Mouse (Mus musculus): ENCODE data around the gene Alg12. TPM values are rescaled to one million over a fixed set of nuclear protein-coding genes. Genes with fewer than 3 reads are reported as not detected.

Alg12 gene
- total RNA-seq, 1 experiment from 2014 or later = 9.6 TPM

DNA sequence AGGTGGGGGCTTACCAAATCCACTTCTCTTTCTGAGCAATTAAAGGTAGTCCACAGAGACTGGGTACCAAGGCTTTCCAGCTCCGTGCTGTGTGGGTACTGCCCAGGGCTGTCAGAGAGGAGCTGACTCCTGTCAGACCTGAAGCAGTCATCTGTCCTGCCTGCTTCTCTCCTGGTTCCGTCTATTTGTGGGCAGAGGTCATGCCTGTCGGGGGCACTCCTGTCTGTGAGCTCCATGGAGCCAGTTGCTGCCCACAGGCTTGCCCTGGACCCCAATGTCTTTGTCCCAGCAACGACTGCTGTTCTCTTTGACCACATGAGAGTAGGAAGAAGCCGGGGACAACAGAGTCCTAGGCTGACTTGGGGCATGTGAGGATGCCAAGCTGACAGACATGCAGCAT is 37.5 kb upstream of the Alg12 start:
- no peak for ATAC-seq (replicated peaks; ENCODE audit: insufficient number of reproducible peaks, low FRiP score, low TSS enrichment, poor library complexity, severe bottlenecking)

GRCm38 (mm10) chr15:88855896-88856417 is 36.8 kb upstream of the Alg12 start:
- no peak for ATAC-seq (replicated peaks; ENCODE audit: insufficient number of reproducible peaks, low FRiP score, low TSS enrichment, poor library complexity, severe bottlenecking)

- no peak for ATAC-seq (replicated peaks; ENCODE audit: insufficient number of reproducible peaks, low FRiP score, low TSS enrichment, poor library complexity, severe bottlenecking)
Observed at GRCm38 (mm10) chr15:88854969-88855830, 36.1 kb upstream of the Alg12 start.

DNA sequence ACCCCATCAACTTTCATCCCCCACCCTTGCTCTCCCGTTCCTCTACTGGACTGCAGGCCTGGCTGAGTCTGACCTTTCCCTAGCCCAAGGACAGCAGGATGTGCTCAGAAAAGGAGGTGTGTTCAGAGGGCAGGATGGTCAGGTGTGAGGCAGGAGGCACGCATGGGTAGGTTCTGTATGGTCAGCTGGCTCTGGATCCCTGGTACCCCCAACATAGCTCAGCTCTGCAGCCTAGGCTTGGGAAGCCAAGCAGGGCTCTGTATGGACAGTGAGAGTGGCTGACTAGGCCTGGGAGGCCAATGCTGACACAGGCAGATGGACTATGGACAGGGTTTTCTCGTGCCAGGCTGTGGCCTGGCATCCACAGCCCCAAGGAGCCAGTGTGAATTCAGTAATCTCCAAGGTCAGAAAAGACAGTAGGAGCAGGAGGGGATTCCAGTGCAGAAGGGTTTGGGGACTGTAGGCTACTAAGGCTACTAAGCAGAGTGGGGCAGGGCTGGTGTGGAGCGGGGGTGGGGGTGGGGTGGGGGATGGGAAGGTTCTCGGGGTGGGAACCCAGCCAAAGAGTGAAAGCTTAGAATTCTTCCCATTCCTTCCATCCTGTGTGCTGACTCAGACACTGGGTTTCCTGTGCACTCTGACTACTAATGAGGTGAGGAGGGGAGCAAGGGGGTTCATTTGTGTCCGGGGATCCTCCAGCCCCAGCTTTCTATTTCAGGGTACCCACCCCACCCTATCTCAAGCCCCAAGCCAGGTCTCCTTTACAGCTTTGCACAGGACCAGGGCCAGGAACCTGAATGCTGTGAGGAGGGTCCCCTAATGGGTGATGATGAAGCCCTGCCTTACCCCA is 35.2 kb upstream of the Alg12 start:
- ATAC-seq (replicated peaks; ENCODE audit: insufficient number of reproducible peaks, low FRiP score, low TSS enrichment, poor library complexity, severe bottlenecking) = no peak

GRCm38 (mm10) chr15:88853106-88853505 is 34.0 kb upstream of the Alg12 start:
- ATAC-seq (replicated peaks; ENCODE audit: insufficient number of reproducible peaks, low FRiP score, low TSS enrichment, poor library complexity, severe bottlenecking) = no peak

DNA sequence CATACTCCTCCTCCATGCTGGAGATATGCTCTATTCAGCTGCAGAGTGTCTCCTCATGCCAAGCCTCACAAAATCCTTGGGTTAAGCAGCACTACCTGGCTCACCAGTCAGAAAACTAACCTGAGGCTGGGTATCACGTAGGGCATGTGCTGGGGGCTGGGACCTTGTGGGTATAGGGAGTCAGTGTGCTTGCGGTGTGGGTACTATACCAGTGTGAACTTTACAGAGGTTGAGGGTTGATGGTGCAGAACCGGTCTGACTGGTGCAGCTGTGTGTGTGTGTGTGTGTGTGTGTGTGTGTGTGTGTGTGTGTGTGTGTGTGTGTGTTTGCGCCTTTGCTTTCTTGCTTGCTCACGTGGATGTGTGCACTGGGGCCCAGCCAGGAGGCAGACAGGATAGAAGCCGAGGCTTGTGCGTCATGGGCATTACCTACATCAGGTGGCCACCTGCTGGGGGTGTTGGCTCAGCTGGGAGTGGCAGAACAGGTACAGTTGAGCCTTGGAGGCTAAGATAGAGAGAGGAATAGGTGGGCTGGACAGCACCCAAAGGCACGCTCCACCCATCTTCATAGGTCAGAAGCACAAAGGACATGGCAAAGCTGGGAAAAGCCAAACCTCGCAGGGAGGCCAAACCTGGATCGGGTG is 32.5 kb upstream of the Alg12 start:
- ATAC-seq (replicated peaks; ENCODE audit: insufficient number of reproducible peaks, low FRiP score, low TSS enrichment, poor library complexity, severe bottlenecking) = no peak

DNA sequence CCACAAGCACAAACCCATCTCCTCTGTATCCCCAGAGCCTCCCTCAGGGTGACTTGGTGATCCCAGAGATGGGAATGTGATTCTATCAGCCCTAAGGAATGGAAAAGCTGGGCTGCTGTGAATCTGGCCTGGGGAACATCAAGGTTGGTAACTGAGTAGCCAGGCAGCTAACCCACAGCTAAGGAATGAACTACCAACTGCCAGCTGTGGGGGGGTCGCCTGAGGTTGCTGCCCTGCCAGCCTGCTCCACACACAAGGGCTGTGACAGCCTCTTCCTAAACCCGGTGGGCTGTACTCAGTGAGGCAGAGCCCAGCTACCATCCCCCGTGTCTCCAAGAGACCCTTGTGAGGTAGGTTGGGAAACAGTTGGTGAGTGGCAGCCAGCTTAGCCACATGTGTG is 32.0 kb upstream of the Alg12 start:
- ATAC-seq (replicated peaks; ENCODE audit: insufficient number of reproducible peaks, low FRiP score, low TSS enrichment, poor library complexity, severe bottlenecking) = no peak

GRCm38 (mm10) chr15:88850146-88850826 is 31.2 kb upstream of the Alg12 start:
- ATAC-seq (replicated peaks; ENCODE audit: insufficient number of reproducible peaks, low FRiP score, low TSS enrichment, poor library complexity, severe bottlenecking) = no peak

- ATAC-seq (replicated peaks; ENCODE audit: insufficient number of reproducible peaks, low FRiP score, low TSS enrichment, poor library complexity, severe bottlenecking) = no peak
Observed at GRCm38 (mm10) chr15:88849621-88850020, 30.5 kb upstream of the Alg12 start.

DNA sequence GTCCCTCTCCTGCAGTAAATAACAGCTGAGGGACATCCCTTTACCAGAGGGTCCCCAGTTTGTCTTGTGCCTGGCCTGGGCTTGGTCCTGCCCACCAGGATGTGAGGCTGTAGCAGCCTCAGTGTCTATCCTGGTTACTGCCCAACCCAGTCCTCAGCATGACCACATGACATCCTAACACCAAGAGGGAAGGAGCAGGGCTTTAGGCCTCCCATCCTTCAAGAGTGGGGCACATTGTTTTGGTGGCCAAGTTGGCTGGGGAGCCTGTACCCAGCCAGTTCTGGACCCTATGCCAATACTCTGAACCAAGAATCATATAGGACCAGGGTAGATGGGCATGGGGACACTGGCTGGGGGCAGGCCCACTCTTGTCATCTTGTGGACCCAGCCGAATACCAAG is 29.5 kb upstream of the Alg12 start:
- no peak for ATAC-seq (replicated peaks; ENCODE audit: insufficient number of reproducible peaks, low FRiP score, low TSS enrichment, poor library complexity, severe bottlenecking)

DNA sequence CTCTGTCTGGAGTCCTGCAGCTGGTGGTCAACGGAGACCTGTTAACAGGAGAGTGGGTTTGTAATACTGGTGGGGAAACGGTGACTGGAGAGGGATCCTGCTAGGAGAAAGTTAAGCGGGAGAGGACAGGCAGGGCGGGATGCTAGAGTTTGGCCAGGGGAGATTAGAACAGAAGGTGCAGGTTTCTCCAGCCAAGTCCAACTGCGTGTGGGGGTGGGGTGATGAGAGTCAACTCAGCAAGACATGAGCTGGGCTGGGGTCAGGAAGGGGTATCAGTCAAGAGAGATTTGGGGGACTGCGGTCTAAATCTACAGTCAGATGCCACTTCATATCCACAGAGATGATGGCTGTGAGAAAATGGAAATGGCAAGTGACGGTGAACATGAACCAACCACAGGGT is 25.8 kb upstream of the Alg12 start:
- no peak for ATAC-seq (replicated peaks; ENCODE audit: insufficient number of reproducible peaks, low FRiP score, low TSS enrichment, poor library complexity, severe bottlenecking)

DNA sequence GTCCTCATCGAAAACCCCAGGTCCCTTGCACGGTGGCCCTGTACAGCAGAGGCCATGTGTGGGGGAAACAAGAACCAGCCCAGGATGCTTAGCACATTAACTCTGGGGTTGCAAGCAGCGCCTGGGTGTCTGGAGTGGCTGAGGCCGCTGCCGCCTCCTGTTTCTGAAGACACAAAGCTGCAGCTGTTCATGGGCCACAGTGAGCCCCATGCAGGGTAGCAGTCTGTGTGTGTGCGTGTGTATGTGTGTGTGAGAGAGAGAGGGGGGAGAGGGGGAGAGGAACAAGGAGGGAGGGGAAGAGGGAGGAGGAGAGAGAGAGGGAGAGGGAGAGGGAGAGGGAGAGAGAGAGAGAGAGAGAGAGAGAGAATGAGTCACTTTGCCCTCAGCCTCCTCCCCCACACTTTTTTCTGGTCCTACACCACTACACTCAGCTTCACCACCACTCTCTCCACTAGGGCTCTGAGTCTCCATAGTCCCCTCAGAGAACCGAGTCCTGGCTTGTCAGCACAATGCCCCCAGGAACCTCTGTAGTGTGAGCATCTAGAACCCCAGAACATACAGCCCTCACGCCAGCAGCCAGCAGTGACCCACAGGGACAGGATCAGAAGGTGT is 24.5 kb upstream of the Alg12 start:
- ATAC-seq (replicated peaks; ENCODE audit: insufficient number of reproducible peaks, low FRiP score, low TSS enrichment, poor library complexity, severe bottlenecking) = no peak

DNA sequence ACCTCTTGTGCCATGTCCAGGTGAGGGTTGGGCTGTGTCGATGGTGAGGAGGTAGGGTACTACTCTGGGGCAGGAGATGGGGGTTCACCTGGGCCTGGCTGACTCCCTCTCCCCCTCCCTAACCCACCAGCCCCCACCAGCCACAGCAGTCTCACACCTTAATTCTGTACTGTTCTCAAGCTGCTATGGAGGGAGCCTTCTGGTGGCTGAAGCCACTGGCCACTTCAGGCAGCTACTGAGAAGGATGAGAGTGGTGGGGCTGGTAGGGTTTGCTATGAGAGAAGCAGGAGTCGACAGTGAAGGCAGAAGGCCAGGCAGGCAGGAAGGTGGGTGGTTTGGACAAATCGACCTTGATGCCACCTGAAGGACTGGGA is 23.2 kb upstream of the Alg12 start:
- ATAC-seq (replicated peaks; ENCODE audit: insufficient number of reproducible peaks, low FRiP score, low TSS enrichment, poor library complexity, severe bottlenecking) = no peak

DNA sequence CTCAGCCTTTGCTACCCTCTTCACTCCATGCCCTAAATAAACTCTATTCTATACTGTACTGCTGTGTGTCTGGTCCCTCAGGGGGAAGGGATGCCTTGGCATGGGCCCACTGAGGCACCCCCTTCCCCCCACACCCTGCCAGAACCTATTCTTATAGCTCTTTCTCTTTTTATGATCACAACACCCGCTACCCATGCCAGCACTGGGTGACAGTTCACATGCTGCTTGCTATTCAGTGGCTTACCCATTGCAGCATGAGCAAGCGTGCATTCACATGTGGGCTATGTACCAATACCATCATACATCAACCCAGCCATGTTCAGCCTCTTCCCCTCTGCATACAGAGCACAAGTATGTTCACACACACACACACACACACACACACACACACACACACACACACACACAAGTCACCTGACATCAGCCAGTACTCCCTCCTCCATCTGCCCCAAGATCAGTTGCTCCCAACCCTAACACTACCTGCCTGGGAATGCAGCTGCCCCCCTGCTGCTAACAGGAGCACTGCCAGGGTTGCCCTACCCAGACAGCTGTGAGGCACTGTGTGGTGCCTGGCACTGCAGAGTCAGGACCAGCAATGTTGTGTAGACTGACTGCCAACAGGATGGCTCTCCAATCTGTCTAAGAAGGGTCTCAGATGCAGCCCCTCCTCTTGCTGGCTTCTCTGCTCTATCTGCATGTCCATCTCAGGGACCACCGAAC is 22.6 kb upstream of the Alg12 start:
- ATAC-seq (replicated peaks; ENCODE audit: insufficient number of reproducible peaks, low FRiP score, low TSS enrichment, poor library complexity, severe bottlenecking) = no peak

GRCm38 (mm10) chr15:88841160-88841559 is 22.0 kb upstream of the Alg12 start:
- no peak for ATAC-seq (replicated peaks; ENCODE audit: insufficient number of reproducible peaks, low FRiP score, low TSS enrichment, poor library complexity, severe bottlenecking)

- ATAC-seq (replicated peaks; ENCODE audit: insufficient number of reproducible peaks, low FRiP score, low TSS enrichment, poor library complexity, severe bottlenecking) = no peak
Observed at GRCm38 (mm10) chr15:88840126-88840525, 21.0 kb upstream of the Alg12 start.

DNA sequence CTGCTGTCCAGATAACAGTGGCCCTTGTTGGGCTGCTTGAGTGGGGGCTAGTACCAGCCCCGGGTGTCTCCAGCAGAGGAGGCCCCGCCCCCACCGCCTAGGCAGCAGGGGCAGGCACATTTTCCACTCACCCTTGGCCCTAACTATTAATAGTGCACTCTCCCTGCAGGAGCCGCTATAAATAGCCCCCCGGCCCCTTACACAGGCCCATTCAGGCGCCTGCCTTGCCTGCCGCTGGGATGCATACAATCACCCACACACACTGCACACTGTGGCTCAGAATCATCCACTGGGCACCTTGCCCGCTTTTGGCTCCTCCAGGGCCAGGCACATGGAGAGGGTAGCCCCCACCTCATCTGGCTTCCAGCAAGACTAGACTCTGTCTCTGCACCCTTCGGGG is 20.2 kb upstream of the Alg12 start:
- ATAC-seq (replicated peaks; ENCODE audit: insufficient number of reproducible peaks, low FRiP score, low TSS enrichment, poor library complexity, severe bottlenecking) = no peak

GRCm38 (mm10) chr15:88837977-88838376 is 18.9 kb upstream of the Alg12 start:
- ATAC-seq (replicated peaks; ENCODE audit: insufficient number of reproducible peaks, low FRiP score, low TSS enrichment, poor library complexity, severe bottlenecking) = no peak
